Mouse (Mus musculus): Measurements from ENCODE around the gene Vmn1r58.
"Not testable (repeated sequence)": the region's sequence is repeated elsewhere in the genome, so short reads cannot be mapped to it uniquely, and the experiment has no call there.

The Vmn1r58 gene

DNA sequence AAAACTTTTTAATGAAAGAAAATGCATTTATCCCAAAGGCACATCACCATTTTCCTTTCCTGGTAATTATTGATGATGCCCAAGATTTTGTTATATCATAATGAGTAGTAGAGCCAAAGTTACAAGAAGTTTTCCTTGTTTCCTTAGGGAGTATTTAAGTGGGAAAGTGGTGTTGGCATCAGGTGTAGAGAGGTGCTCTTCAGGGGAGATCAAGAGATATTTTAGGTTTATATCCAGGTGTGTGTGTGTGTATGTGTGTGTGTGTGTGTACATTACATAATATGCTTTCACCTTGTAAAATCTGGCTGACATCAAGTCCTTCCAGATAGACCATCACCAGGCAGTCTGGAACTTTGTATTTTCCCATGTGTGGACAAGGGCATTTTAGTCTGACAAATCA is at the start of gene Vmn1r58:
Vmn1r58 (minus strand) TSS at position 101 of the 400 bp plus-strand sequence.
- not testable (repeated sequence) for DNase-seq (ENCODE audit: low read depth, low spot score)

DNA sequence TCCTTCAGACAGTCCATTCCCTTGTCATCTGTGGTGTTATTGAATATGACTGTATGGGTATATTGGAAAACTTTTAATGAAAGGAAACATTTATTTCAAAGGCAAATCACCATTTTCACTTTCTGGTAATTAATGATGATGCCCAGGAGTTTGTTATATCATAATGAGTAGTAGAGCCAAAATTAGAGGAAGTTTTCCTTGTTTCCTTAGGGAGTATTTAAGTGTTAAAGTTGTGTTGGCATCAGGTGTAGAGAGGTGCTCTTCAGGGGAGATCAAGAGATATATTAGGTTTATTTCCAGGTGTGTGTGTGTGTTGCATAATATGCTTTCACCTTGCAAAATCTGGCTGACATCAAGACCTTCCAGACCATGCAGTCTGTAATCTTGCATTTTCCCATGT is 43.5 kb upstream of the Vmn1r58 start, which contains the start of gene Vmn1r59:
Vmn1r59 (minus strand) TSS at position 101 of the 400 bp plus-strand sequence.
- DNase-seq (ENCODE audit: low read depth, low spot score), result no peak

DNA sequence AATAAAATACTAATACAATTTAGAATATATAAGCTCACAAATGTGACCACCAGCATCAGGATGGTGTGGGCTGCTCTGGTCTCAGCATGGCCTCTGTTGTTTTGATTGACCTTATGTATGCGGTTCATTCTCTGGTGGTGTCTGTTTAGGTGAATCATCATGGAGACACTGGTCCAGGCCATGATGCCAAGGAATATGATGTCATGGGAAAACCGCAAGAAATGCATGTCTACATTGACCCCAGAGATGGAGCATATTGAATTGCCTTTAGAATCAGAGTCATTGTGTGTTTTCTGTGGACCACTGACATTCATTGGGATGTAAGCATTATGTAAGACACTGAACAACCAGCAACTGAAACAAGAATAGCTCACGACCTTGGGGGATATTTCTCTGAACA is 40.8 kb upstream of the Vmn1r58 start:
- DNase-seq (ENCODE audit: low read depth, low spot score), result not testable (repeated sequence)

DNA sequence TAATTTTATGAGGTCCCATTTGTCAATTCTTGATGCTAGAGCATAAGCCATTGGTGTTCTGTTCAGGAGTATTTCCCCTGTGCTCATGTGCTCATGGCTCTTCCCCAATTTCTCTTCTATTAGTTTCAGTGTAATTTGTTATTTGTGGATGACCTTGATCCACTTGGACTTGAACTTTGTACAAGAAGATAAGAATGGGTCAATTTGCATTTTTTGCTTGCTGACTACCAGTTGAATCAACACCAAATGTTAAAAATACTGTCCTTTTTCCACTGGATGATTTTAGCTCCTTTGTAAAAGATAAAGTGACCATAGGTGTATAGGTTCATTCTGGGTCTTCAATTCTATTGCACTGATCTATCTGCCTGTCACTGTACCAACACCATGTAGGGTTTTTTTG is 35.4 kb upstream of the Vmn1r58 start:
- DNase-seq (ENCODE audit: low read depth, low spot score), result no peak

DNA sequence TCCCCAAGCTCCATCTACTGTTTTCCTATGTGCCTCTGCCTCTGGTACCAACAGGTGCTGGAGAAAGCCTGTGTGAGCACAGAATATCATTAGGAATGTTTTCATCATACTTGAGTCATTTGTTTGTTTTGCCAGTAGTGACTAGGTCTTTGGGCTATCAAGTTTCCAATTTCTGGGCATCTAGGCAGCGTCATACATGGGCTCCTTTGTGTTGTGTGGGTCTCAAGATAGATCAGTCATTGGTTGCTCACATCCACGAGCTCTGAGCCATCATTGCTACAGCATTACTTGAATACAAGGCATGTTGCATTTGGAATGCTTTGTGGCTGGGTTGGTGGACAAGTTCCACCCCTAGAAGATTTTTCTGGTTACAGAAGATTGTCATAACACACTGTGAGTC is 7.0 kb downstream of the Vmn1r58 start:
- DNase-seq (ENCODE audit: low read depth, low spot score), result no peak

DNA sequence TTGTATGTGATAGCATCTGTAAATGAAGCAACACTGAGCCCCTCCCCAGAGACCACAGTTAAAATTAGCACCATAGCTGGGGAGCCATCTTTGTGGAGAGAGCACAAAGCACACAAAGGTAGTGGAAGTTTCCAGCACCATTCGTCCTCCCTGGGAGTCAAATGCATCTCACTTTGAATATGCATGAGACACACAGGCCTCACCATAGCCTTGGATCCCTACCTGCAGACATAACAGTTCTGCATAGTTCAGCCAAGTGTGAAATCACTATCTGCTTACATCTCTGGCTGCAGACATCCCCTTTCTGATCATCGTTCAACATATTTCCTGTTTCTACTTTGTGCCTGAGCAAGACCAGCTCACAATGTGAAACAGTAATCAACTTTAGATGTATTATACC is 46.5 kb downstream of the Vmn1r58 start:
- DNase-seq (ENCODE audit: low read depth, low spot score), result no peak

DNA sequence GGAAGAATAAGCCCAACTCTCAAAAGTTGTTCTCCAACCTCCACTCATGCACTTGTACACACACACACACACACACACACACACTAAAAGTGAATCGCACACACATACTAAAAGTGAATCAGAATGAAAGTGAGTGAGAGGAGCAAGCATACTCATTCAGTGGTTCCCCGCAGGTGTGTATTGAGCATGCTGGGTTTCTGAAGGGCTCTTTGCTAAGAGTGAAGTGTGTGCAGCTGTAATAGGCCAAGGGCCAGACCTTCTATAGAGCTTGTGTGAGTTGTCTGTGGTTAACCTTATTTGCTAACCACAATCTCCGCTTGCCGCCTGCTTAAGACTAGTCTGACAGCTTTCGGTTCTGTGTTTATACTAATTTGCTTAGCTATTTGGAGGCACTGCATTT is 49.6 kb downstream of the Vmn1r58 start:
- no peak for DNase-seq (ENCODE audit: low read depth, low spot score)
